Mouse (Mus musculus) liver, adult (tissue): ENCODE results near the gene Itga1.
A peak's percentile ranks its signal among the peaks of the same experiment; 100 is the strongest.

Experiments used
- GATA4 ChIP-seq: IDR thresholded peaks from 2 replicates; pipeline ENCODE4 v1.6.1; 2014; ENCODE audit warnings: mild to moderate bottlenecking, low read length; ENCODE audit not compliant: insufficient replicate concordance

The Itga1 gene

DNA sequence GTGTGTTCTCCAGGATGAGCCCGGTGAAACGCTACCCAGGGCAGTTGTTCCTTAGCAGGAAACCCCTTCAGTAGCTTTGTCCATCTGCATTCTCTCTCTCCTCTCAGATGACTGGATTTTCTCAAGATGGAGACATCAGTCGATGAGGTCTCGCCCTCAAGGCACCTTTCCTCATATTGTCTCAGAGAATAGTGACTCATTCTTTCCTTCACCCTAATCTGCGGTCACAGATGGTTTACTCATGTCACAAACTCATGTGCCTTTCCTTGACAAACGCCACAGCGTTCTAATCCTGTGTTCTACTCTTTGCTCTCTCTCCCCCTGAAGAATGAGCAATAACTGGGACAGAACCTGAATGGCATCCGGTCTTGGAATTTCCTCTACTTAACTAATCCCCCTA lies 5.7 kb upstream of the Itga1 start:
- no peak for TF ChIP-seq GATA4

DNA sequence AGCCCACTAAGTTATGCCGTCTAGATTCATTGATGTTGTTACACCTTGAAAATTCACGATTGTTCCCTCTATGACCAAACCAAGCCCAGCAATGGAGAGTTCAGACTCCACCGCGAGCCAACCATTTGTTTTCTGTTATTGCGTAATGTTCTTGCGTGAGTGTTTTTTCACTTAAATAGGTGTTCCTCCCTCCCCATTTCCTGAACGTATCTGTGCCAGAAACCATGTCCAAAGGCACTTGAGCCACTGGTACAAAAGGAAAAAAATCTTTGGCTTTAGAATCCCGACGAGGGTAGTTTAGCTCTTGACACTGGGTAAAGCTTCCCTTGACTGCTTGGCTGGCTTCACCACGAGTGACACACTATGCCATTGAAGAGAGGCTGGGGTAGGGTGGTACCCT lies 4.4 kb upstream of the Itga1 start:
- no peak for TF ChIP-seq GATA4

- no peak for TF ChIP-seq GATA4
These were observed 990 bp upstream of the Itga1 start for GRCm38 (mm10) chr13:115102754-115103153.

GRCm38 (mm10) chr13:115100381-115101177 lies 1.2 kb downstream of the Itga1 start:
- no peak; the same call in 1 of the 2 replicates for TF ChIP-seq GATA4

DNA sequence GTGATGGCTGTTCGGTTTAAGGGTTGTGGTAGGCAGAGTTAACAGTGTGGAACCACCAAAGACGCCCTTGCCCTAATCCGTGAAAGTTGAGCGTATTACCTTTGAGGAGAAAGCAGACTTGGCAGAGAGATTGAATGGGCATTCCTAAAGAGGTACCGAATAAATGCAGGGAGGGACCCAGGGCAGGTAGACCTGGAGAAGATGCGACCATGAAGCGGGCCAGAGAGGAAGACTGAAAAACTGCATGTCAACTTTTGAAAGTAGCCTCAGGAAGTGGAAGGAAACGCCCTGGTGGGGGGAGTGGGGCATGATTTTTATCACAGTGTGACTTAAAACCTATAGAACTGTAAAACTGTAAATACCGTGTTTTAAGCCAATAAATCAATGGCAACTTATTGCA lies 2.4 kb downstream of the Itga1 start:
- TF ChIP-seq GATA4 = no peak

DNA sequence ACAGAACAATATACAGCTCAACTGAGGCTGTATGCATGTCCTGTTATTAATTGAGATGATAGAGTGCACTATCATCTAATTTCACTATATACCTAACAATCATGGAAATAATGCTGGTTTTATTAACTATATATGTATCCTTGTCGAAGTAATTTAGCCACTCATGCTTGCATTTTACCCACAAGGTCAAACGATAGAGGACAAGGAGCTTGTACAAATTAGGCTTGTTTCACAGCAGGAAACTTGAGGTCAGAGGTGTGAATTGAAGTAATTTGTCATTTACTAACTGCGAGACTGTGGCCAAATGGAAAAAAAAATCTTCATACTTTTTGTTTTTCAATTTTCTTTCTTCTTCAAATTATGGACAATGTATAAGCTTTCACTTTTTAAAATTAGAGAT lies 3.5 kb downstream of the Itga1 start:
- no peak for TF ChIP-seq GATA4

DNA sequence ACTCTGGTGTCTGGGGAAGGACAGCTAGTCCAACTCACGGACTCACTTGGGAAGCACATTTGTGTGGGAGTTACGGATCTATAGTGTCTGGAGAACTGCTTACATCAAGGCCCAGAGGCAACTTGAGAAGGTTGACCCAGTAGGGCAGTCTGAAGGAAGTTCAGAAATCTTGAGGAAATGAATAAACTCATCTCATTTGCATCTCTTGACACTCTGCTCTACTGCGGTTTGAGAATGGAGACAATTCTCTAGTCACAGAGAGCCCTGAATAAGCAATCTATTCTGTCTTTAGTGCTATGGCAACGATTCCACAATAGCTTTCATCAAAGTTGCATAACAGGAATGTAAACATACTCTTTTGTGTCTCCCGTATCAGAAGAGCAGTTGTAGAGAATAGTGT lies 4.8 kb downstream of the Itga1 start:
- TF ChIP-seq GATA4 = no peak

GRCm38 (mm10) chr13:115096216-115096615 lies 5.5 kb downstream of the Itga1 start:
- TF ChIP-seq GATA4 = no peak

GRCm38 (mm10) chr13:115095392-115095791 lies 6.4 kb downstream of the Itga1 start:
- no peak for TF ChIP-seq GATA4

DNA sequence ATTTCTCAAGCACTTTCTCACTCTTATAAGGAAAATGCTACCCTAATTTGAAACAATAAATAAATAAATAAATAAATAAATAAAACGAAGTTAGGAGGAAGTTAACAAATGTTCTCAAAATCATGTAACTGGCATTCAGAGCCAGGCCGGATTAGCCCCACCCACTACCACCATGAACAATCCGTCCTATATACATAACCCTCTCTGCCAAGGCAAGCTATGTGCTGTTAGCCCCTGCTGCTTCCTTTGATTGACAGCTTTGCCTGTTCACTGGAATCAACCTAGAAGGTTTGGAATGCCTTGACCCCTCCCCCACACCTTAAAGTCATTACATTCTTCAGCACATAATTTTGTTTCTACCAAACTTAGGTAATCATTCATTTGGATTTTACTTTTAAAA lies 10.3 kb downstream of the Itga1 start:
- no peak for TF ChIP-seq GATA4

- no peak for TF ChIP-seq GATA4
These were observed 10.8 kb downstream of the Itga1 start for GRCm38 (mm10) chr13:115090977-115091445.

DNA sequence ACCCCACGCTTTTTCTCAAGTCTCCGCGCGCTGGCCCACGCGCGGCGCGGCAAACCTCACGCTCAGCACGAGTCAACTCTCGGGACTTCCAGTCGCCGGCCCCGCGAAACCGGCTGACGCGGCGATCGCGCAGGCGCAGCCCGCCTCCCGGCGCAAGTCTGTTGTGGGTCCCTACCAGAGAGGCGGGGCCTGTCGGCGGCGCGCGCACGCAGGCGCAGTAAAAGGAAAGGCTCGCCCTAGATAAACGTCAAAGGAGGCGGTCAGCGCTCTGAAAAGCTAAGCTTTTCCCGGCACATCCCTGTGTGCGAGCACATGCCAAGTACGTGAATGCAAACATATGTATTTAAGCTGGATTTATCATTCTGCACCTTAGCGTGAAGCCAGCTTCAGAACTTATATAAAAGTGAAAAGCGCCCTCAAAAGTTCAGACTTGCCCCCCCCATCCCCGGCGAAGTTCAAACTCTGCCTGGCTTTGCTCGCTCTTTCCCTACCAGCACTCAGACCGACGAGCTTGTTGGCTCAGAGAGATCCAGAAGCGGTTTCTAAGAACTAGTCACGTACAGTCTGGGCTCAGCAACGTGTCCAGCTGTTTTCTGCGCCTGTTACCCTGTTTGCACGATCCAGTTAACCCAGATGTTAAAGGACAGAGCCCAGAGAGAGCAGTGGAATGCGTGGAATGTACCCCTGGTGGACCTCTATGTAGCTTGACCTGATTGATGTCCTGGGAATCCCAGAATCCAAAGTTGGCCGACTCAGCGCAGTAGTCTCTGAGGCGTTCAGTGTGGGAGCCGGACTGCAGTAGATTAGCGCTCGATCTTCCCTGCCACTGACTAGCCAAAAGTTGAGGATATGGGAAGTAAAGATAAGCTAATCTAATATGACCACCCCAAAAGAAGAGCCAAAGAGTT lies 11.4 kb downstream of the Itga1 start, which contains the start of gene Pelo:
Gene Pelo, minus strand, starts transcription at position 118 of the 908 bp plus-strand sequence.
- peak; percentile 86; the same call in 1 of the 2 replicates for TF ChIP-seq GATA4

GRCm38 (mm10) chr13:115089395-115090025 lies 12.3 kb downstream of the Itga1 start:
- TF ChIP-seq GATA4 = no peak

- TF ChIP-seq GATA4 = no peak
These were observed 12.8 kb downstream of the Itga1 start for GRCm38 (mm10) chr13:115089020-115089394.

- peak; percentile 29; the same call in 1 of the 2 replicates for TF ChIP-seq GATA4
These were observed 15.8 kb downstream of the Itga1 start for GRCm38 (mm10) chr13:115085974-115086373.
